Mouse (Mus musculus) midbrain, postnatal 0 days (tissue): ENCODE measurements around the gene Casp1. TPM values are rescaled to one million over a fixed set of nuclear protein-coding genes. Genes with fewer than 3 reads are reported as not detected.

ENCODE experiments used
- ATAC-seq: fragments of 200-750 bp; cut with Nextera tagmentation; 2 replicates; pipeline ENCODE4 v1.8.0; 2017; ENCODE audit warnings: moderate number of reproducible peaks, mild to moderate bottlenecking, moderate TSS enrichment, moderate library complexity; ENCODE audit not compliant: low FRiP score
- DNase-seq: peaks from one replicate; pipeline ENCODE4 v3.0.0-alpha.2; 2015; ENCODE audit warnings: low spot score
- H3K27ac ChIP-seq: fragments of 300-500 bp; sonication (generic); 2 replicates; pipeline ENCODE4 v1.5.1; 2014; ENCODE audit warnings: low read depth, mild to moderate bottlenecking, low read length, mixed read lengths
- H3K27me3 ChIP-seq: fragments of 300-500 bp; sonication (generic); 2 replicates; pipeline ENCODE4 v1.6.1; 2014; ENCODE audit warnings: low read length, control low read depth, mixed read lengths; ENCODE audit not compliant: insufficient read depth
- H3K36me3 ChIP-seq: fragments of 300-500 bp; sonication (generic); 2 replicates; pipeline ENCODE4 v1.6.1; 2014; ENCODE audit warnings: low read length, control low read depth, mixed read lengths; ENCODE audit not compliant: insufficient read depth
- H3K4me1 ChIP-seq: fragments of 300-500 bp; sonication (generic); 2 replicates; pipeline ENCODE4 v1.6.1; 2014; ENCODE audit warnings: mild to moderate bottlenecking, control low read depth, antibody characterized with exemption, low read length, mixed read lengths; ENCODE audit not compliant: insufficient read depth
- H3K4me2 ChIP-seq: fragments of 300-500 bp; sonication (generic); 2 replicates; pipeline ENCODE4 v1.6.1; 2014; ENCODE audit warnings: low read depth, mild to moderate bottlenecking, low read length, mixed read lengths; ENCODE audit not compliant: poor library complexity, severe bottlenecking
- H3K4me3 ChIP-seq: fragments of 300-500 bp; sonication (generic); 2 replicates; pipeline ENCODE4 v1.5.1; 2014; ENCODE audit warnings: low read depth, mild to moderate bottlenecking, low read length, moderate library complexity
- H3K9ac ChIP-seq: fragments of 300-500 bp; sonication (generic); replicated peaks from 2 replicates; pipeline ENCODE4 v1.6.1; 2014; ENCODE audit warnings: mild to moderate bottlenecking, low read length, moderate library complexity, mixed read lengths; ENCODE audit not compliant: poor library complexity, severe bottlenecking
- H3K9me3 ChIP-seq: fragments of 300-500 bp; sonication (generic); 2 replicates; pipeline ENCODE4 v1.6.1; 2016; ENCODE audit warnings: low read length, control low read depth
- CTCF ChIP-seq: IDR thresholded peaks from 2 replicates; pipeline ENCODE4 v1.5.1; 2016; ENCODE audit warnings: antibody characterized with exemption, mild to moderate bottlenecking
- WGBS: fragments of 180-500 bp; shearing (Covaris S2); extraction: QIAGEN DNeasy Blood & Tissue Kit; methylation state at CpG from one replicate; pipeline ENCODE4 v1.1.7; 2014; 5-methylcytosine and 5-hydroxymethylcytosine counted together
- polyA plus RNA-seq: library from polyadenylated mRNA; unstranded; fragments of >200 nt; fragmentation: Nextera tagmentation; extraction: Ambion mirVana; gene quantifications from 2 replicates; pipeline ENCODE4 v1.2.1, GENCODE M21; 2015
- total RNA-seq: library from RNA; depleted of rRNA; stranded (reverse); fragments of >200 nt; gene quantifications from 2 replicates; pipeline ENCODE4 v1.2.3, GENCODE M21; 2014

The Casp1 gene
- total and polyA plus RNA-seq, 2 experiments from 2014 or later: 0.27 to 1.2 TPM

GRCm38 (mm10) chr9:5328204-5328603, 29.9 kb downstream of the Casp1 start:
- 75% methylated on average over 3 of the region's 3 CpGs for WGBS
- H3K9ac ChIP-seq: no peak overlapping the region
- H3K4me2 ChIP-seq: no peak overlapping the region
- no peak overlapping the region for H3K27ac ChIP-seq
- no peaks in the 10 kb centered on the region for H3K4me1 ChIP-seq
- DNase-seq (no peak), ATAC-seq (no peak)
- H3K36me3 ChIP-seq: no peaks in the 10 kb centered on the region
- H3K4me3 ChIP-seq: no peak overlapping the region
- no peaks in the 10 kb centered on the region for H3K9me3 ChIP-seq
- no peak for TF ChIP-seq CTCF
- no peaks in the 10 kb centered on the region for H3K27me3 ChIP-seq

GRCm38 (mm10) chr9:5332441-5332840, 34.1 kb downstream of the Casp1 start:
- H3K27me3 ChIP-seq: no peaks in the 10 kb centered on the region
- no peak overlapping the region for H3K4me2 ChIP-seq
- TF ChIP-seq CTCF: no peak
- H3K4me3 ChIP-seq: no peak overlapping the region
- H3K27ac ChIP-seq: no peak overlapping the region
- ATAC-seq (no peak), DNase-seq (no peak)
- H3K9ac ChIP-seq: no peak overlapping the region
- no peaks in the 10 kb centered on the region for H3K4me1 ChIP-seq
- no peaks in the 10 kb centered on the region for H3K36me3 ChIP-seq
- H3K9me3 ChIP-seq: no peaks in the 10 kb centered on the region

GRCm38 (mm10) chr9:5333422-5333821, 35.1 kb downstream of the Casp1 start:
- ATAC-seq: no peak
- no peak for TF ChIP-seq CTCF
- H3K9me3 ChIP-seq: no peaks in the 10 kb centered on the region
- WGBS: 98% methylated on average over 1 of the region's 1 CpGs
- no peaks in the 10 kb centered on the region for H3K27me3 ChIP-seq
- H3K36me3 ChIP-seq: no peaks in the 10 kb centered on the region
- no peak for DNase-seq
- H3K4me3 ChIP-seq: no peak overlapping the region
- no peaks in the 10 kb centered on the region for H3K4me1 ChIP-seq
- H3K9ac ChIP-seq: no peak overlapping the region
- H3K27ac ChIP-seq: no peak overlapping the region
- no peak overlapping the region for H3K4me2 ChIP-seq

GRCm38 (mm10) chr9:5343092-5343491, 44.8 kb downstream of the Casp1 start:
- Histone ChIP-seq H3K4me3 (no peak overlapping the region), H3K27ac (no peak overlapping the region), H3K9ac (no peak overlapping the region), H3K27me3 (no peaks in the 10 kb centered on the region), H3K9me3 (no peaks in the 10 kb centered on the region), H3K4me2 (no peak overlapping the region), H3K4me1 (no peaks in the 10 kb centered on the region), H3K36me3 (no peaks in the 10 kb centered on the region)
- 85% methylated on average over 1 of the region's 1 CpGs for WGBS
- no peak for TF ChIP-seq CTCF
- no peak for ATAC-seq
- DNase-seq: no peak

GRCm38 (mm10) chr9:5344090-5344489, 45.8 kb downstream of the Casp1 start:
- no peak overlapping the region for H3K4me3 ChIP-seq
- H3K36me3 ChIP-seq: no peaks in the 10 kb centered on the region
- H3K27ac ChIP-seq: no peak overlapping the region
- H3K9me3 ChIP-seq: no peaks in the 10 kb centered on the region
- H3K9ac ChIP-seq: no peak overlapping the region
- no peak for DNase-seq
- no peak for ATAC-seq
- TF ChIP-seq CTCF: no peak
- H3K4me1 ChIP-seq: no peaks in the 10 kb centered on the region
- no peaks in the 10 kb centered on the region for H3K27me3 ChIP-seq
- 90% methylated on average over 4 of the region's 4 CpGs for WGBS
- no peak overlapping the region for H3K4me2 ChIP-seq

GRCm38 (mm10) chr9:5345291-5345898, 47.1 kb downstream of the Casp1 start, which contains the start of gene Casp12:
Gene Casp12, plus strand, starts transcription at chr9:5345430.
- no peak for ATAC-seq

More at GRCm38 (mm10) chr9:5345291-5345898, 47.1 kb downstream of the Casp1 start, which contains the start of gene Casp12:
- Histone ChIP-seq H3K27ac (no peak within 1 kb of the TSS), H3K4me1 (no peaks in the 10 kb centered on the region), H3K9ac (no peak within 1 kb of the TSS), H3K4me3 (no peak within 1 kb of the TSS), H3K9me3 (no peaks in the 10 kb centered on the region), H3K4me2 (no peak within 1 kb of the TSS), H3K36me3 (no peaks in the 10 kb centered on the region), H3K27me3 (no peaks in the 10 kb centered on the region)
- DNase-seq: no peak
- 71% methylated on average over 4 of the region's 4 CpGs for whole genome bisulfite sequencing
- TF ChIP-seq CTCF: no peak
